ENCODE assay signal across 10 mouse cellular contexts in the genomic region with DNA sequence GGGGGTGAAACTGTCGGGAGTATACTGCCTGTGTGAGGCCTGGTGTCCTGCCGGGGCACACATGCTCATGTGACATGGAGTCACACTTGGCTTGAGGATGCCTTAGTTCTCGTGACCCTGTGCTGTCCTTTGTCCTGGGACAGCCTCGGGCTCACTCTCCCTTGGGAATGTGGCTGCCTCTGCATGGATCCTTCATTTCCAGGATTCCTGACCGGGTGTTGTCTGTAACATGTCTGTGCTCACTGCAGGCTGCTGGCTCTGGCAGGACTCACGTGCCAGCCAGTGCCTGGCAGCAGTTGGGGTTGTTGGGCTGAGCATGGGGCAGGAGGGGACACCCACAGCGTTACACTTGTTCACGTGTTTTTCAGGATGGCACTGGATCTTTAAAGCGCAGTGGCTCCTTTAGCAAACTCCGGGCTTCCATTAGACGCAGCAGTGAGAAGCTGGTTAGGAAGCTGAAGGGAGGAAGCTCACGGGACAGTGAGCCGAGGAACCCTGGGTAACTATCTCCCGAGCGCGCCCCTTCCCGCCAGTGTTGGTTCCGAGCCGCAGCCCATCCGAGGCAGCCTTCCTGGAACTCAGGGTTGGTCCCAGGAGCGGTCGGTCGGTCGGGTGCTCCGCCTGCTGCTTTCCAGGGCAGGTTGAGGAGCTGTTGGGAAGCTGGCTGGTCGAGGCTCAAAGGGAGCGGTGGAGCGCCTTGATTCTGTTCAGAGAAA. TPM values are rescaled to one million over a fixed set of nuclear protein-coding genes. Genes with fewer than 3 reads are reported as not detected.
DNase-seq lines count a peak whose midpoint lies in the region.
"Had no signal": no experiment of that assay in that cellular context is flagged by ENCODE, and none has a peak within 500 bp of the region (broad histone marks: within the 10 kb centered on the region; RNA-seq: fewer than 3 reads in every experiment).

No protein-coding gene starts in this region.

- DNase-seq in layer of hippocampus, adult 11-12 months (ENCODE audit: low spot score), result peak; percentile 50
- no peak for DNase-seq in layer of hippocampus, postnatal 25 days (ENCODE audit: extremely low spot score in 1 of 2, low spot score in 1 of 2)
- DNase-seq in adipocyte (ENCODE audit: low spot score), result peak; percentile 34
- DNase-seq in cerebellum, postnatal 10 days, result peak; percentile 82 to 87
- peak; percentile 56 for DNase-seq in kidney, postnatal 10 days
- DNase-seq in frontal cortex, postnatal 36 days (ENCODE audit: low spot score in 2 of 2), result no peak
- no peak for DNase-seq in neural tube, embryonic 10.5 days (ENCODE audit: extremely low spot score, low spot score)
- DNase-seq: liver; spleen, adult 18-20 months; thymus, postnatal 14 days had no signal

RNA-seq across cellular contexts. Expression of a gene that starts 18.3 kb away (rescaled TPM):
- 1 to 10 TPM; 4.2 to 4.6 TPM for total RNA-seq in layer of hippocampus, postnatal 25 days (2021)

RNA-seq across cellular contexts. Expression of a gene that starts 18.6 kb away (rescaled TPM):
- total RNA-seq in layer of hippocampus, postnatal 25 days (2021), result 10 to 100 TPM; 21.6 to 21.7 TPM

RNA-seq across cellular contexts. Expression of a gene that starts 36.7 kb away (rescaled TPM):
- 100 to 1,000 TPM; 701 to 727 TPM for total RNA-seq in layer of hippocampus, postnatal 25 days (2021)

Comparison
In these comparisons a context has a peak if more than half of its experiments do, and no peak if none do; other contexts are left out.
1. DNase-seq: peak in layer of hippocampus, adult 11-12 months (single experiment), adipocyte (single experiment), cerebellum, postnatal 10 days (2 of 2) and kidney, postnatal 10 days (single experiment); none in layer of hippocampus, postnatal 25 days (0 of 2), frontal cortex, postnatal 36 days (0 of 2) and neural tube, embryonic 10.5 days (single experiment).